Mouse (Mus musculus) forebrain, embryonic 11.5 days (tissue): ENCODE measurements at regions not wholly inside any gene's neighbourhood (a gene's known extent, or its start where the extent isn't known, plus 50 kb on each side); places are given as distances from the start of the nearest gene placed in this dataset.

ENCODE experiments used
- ATAC-seq: fragments of 200-750 bp; cut with Nextera tagmentation; replicated peaks from 2 replicates; pipeline ENCODE4 v1.8.0; 2017; ENCODE audit warnings: moderate TSS enrichment; ENCODE audit not compliant: low FRiP score
- DNase-seq: peaks from one replicate; pipeline ENCODE4 v3.0.0-alpha.2; 2017; ENCODE audit warnings: low spot score
- H3K27ac ChIP-seq: fragments of 300-500 bp; sonication (generic); 2 replicates; pipeline ENCODE4 v1.5.1; 2014; ENCODE audit warnings: low read depth, low read length
- H3K27me3 ChIP-seq: fragments of 300-500 bp; sonication (generic); 2 replicates; pipeline ENCODE4 v1.6.1; 2014; ENCODE audit warnings: mild to moderate bottlenecking, low read length, mixed read lengths; ENCODE audit not compliant: control insufficient read depth, insufficient read depth
- H3K36me3 ChIP-seq: fragments of 300-500 bp; sonication (generic); 2 replicates; pipeline ENCODE4 v1.6.1; 2014; ENCODE audit warnings: mild to moderate bottlenecking, low read length, moderate library complexity, mixed read lengths; ENCODE audit not compliant: control insufficient read depth, insufficient read depth
- H3K4me1 ChIP-seq: fragments of 300-500 bp; sonication (generic); replicated peaks from 2 replicates; pipeline ENCODE4 v1.6.1; 2014; ENCODE audit warnings: low read length, mixed read lengths; ENCODE audit not compliant: control insufficient read depth, insufficient read depth
- H3K4me2 ChIP-seq: fragments of 300-500 bp; sonication (generic); 2 replicates; pipeline ENCODE4 v1.6.1; 2014; ENCODE audit warnings: low read depth, mild to moderate bottlenecking, low read length, moderate library complexity, mixed read lengths; ENCODE audit not compliant: severe bottlenecking
- H3K4me3 ChIP-seq: fragments of 300-500 bp; sonication (generic); 2 replicates; pipeline ENCODE4 v1.5.1; 2014; ENCODE audit warnings: low read depth, low read length
- H3K9ac ChIP-seq: fragments of 300-500 bp; sonication (generic); 2 replicates; pipeline ENCODE4 v1.6.1; 2014; ENCODE audit warnings: low read length
- H3K9me3 ChIP-seq: fragments of 300-500 bp; sonication (generic); 2 replicates; pipeline ENCODE4 v1.6.1; 2016; ENCODE audit warnings: low read length, mixed read lengths; ENCODE audit not compliant: control insufficient read depth
- WGBS: fragments of 180-500 bp; shearing (Covaris S2); extraction: QIAGEN DNeasy Blood & Tissue Kit; methylation state at CpG from one replicate; pipeline ENCODE4 v1.1.7; 2014; 5-methylcytosine and 5-hydroxymethylcytosine counted together

DNA sequence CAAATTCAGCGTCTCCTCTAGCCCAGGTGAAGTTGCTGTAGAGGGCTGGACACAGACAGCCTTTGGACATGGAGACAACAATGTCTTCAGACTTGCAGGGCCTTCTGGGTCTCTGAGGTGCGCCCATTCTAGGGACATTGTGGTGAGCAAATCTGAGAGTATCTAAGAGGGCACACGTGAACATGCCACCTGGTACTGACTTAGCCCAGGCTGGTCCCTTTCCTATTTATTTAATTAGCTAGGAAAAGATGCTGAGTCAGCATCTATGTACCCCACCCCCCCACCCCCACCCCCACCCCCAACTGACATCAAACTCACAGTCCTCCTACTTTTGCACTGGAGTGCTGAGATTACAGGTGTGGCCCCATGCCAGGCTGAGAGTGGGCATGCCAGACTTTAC is 81.7 kb upstream of the Pcbd1 start:
- Histone ChIP-seq H3K9me3 (no peaks in the 10 kb centered on the region), H3K4me2 (no peak overlapping the region), H3K9ac (no peak overlapping the region), H3K36me3 (no peaks in the 10 kb centered on the region), H3K4me1 (no peaks in the 10 kb centered on the region), H3K27ac (no peak overlapping the region), H3K27me3 (no peaks in the 10 kb centered on the region), H3K4me3 (no peak overlapping the region)
- WGBS = 94% methylated on average over 3 of the region's 3 CpGs
- ATAC-seq = no peak
- no peak for DNase-seq

DNA sequence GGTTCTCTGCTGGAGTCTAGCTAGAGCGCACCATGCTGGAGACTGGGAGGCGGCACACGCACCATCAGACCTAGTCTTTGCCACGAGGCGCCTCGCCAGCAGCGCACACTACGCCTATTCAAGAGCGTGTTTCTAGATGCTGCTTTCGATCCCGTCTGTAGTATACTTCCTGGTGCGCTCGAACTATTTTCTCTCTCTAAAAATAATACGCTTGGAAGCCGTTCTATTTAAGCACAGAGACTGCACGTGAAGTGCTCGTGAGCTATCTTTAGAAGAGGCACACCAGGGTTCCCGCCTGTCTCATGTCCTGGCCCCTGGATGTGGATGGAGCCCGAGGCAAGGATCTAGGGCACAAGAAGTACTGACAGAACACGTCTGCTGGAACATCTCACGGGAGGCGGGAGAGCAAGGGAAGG is 87.4 kb upstream of the Pcbd1 start:
- no peak overlapping the region for H3K4me3 ChIP-seq
- no peak overlapping the region for H3K27ac ChIP-seq
- H3K36me3 ChIP-seq = no peaks in the 10 kb centered on the region
- no peak overlapping the region for H3K9ac ChIP-seq
- no peak for ATAC-seq
- H3K4me1 ChIP-seq = no peaks in the 10 kb centered on the region
- no peaks in the 10 kb centered on the region for H3K9me3 ChIP-seq
- no peak overlapping the region for H3K4me2 ChIP-seq
- 93% methylated on average over 22 of the region's 22 CpGs for WGBS
- no peak for DNase-seq
- H3K27me3 ChIP-seq = no peaks in the 10 kb centered on the region

DNA sequence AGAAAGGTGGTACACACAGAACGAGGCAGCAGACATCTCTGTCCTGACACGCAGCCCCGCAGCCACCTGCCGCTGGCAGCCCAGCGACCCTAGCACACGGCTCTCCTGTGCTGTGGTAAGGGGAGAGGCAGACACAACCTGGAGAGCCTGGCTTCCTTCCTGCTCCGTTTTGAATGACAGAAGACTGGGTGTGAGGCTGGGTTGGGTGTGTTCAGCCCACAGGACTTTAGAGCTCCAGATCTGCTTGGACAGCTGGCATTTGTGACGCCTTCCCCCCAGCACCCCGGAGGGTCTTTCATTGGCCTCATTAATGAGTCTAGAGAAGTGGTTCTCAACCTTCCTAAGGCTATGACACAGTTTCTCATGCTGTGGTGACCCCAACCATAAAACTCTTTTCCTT is 91.7 kb upstream of the Pcbd1 start:
- Histone ChIP-seq H3K4me3 (no peak overlapping the region), H3K4me1 (no peaks in the 10 kb centered on the region), H3K4me2 (no peak overlapping the region), H3K36me3 (no peaks in the 10 kb centered on the region), H3K9ac (no peak overlapping the region), H3K9me3 (no peaks in the 10 kb centered on the region), H3K27ac (no peak overlapping the region), H3K27me3 (no peaks in the 10 kb centered on the region)
- DNase-seq = no peak
- no peak for ATAC-seq
- WGBS = 80% methylated on average over 9 of the region's 9 CpGs

DNA sequence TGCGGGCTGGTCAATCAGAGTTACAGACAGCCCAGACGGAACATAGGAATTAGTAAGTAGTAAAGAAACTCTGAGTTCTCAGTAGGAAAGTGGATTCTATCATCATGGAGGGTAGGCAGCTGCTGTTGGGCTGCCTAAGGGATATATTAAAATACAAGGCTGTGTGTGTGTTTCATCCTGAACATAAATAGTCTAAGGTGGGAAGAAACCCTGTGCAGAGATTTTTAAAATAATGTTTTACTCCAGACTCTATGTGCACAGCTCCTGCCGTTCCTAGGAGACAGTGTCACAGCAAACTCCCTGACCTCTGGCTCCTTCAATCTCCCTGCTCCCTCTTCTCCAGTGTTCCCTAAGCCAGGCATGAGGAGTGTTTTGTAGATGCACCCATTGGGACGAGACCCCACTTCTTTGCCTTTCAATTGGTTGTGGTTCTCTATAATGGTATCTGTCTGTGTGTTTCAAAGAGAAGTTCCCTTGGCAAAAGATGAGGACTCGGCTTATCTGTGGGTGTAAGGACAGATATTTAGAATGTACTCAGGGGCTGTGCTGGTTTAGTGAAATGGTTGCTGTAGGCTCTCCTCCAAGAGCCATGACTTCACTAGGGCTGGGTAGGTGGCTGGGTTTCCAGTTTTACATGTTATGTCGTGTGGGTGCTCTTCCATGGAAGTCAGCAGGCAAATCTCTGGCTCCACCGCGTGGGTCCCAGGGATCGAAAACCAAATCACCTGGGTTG is 93.1 kb upstream of the Pcbd1 start:
- ATAC-seq = no peak
- WGBS = 90% methylated on average over 9 of the region's 9 CpGs
- H3K27me3 ChIP-seq = no peaks in the 10 kb centered on the region

DNA sequence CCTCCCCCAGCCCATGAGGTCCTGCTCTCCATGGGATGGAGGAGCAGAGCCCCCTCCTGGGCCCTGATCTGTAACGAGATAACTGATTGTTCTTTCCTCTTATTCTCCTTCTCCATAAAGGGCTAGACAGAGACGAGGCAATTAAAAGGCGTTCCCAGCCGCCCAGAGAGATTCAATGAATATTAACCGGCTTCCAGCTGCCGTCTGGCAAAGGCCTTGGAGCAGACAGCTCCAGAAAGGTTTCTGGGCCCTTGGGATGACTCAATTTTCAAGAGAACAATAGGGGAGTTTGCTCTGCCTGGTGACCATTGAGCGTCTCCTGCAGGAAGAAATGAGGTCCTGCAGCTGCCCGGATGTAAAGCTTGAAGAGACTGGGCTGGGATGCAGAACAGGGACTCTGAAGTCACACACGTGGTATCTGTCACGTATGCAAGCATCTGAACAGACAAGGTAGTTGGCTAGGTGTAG is 104.0 kb upstream of the Pcbd1 start:
- no peak overlapping the region for H3K9ac ChIP-seq
- no peak overlapping the region for H3K4me2 ChIP-seq
- no peaks in the 10 kb centered on the region for H3K4me1 ChIP-seq
- H3K9me3 ChIP-seq = no peaks in the 10 kb centered on the region
- 7% methylated on average over 10 of the region's 10 CpGs for WGBS
- DNase-seq = peak; percentile 69
- H3K27ac ChIP-seq = no peak overlapping the region
- peak; percentile 71 for ATAC-seq
- no peaks in the 10 kb centered on the region for H3K36me3 ChIP-seq
- no peaks in the 10 kb centered on the region for H3K27me3 ChIP-seq
- H3K4me3 ChIP-seq = no peak overlapping the region

More for the DNA sequence above, 93.1 kb upstream of the Pcbd1 start:
- DNase-seq = no peak
- H3K27ac ChIP-seq = no peak overlapping the region
- H3K4me1 ChIP-seq = no peaks in the 10 kb centered on the region
- H3K9me3 ChIP-seq = no peaks in the 10 kb centered on the region
- H3K9ac ChIP-seq = no peak overlapping the region
- H3K36me3 ChIP-seq = no peaks in the 10 kb centered on the region
- H3K4me3 ChIP-seq = no peak overlapping the region
- H3K4me2 ChIP-seq = no peak overlapping the region

DNA sequence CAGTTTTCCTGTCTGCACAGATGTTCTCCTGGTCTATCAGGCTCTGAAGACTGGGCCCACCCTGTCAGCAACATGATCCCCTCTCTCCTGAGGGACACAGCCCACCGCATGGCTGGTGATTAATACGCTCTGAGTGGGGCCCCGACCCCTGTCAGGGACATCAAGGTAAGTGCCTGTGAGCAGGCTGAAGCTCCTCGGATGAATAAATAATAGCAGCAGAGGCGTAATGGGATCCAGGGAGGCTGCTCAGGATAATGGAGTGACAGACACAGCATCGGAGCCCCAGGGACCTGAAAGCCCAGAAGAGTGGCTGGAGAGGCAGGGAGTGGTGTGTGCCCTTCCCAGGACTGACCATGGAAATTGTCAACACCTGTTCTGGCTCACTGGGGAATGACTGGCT is 107.4 kb upstream of the Pcbd1 start:
- ATAC-seq = no peak
- Histone ChIP-seq H3K27me3 (no peaks in the 10 kb centered on the region), H3K4me1 (peaks cover 5% of the 10 kb centered on the region; the same call in 1 of the 2 replicates), H3K4me3 (no peak overlapping the region), H3K36me3 (no peaks in the 10 kb centered on the region), H3K4me2 (no peak overlapping the region), H3K9ac (no peak overlapping the region), H3K9me3 (no peaks in the 10 kb centered on the region), H3K27ac (no peak overlapping the region)
- no peak for DNase-seq
- WGBS = 42% methylated on average over 6 of the region's 6 CpGs

DNA sequence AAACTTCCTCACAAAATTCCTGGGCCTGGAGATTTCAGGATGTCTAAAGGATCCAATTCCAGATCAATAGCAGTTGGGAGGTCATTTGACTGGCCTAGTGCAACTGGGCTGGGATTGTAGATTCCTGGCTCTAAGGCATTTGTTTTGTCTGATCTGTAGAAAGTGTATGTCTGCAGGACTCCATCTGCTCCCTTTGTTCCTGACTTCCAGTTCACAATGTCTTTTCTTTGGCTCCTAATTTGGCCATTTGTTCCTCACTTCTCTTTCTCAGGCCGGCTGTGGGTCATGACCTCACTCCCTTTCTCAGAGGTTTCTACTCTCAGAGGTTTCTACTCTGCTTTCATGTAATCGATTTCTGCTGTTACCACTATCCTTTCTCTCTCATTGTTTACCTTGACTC is 115.5 kb upstream of the Pcbd1 start:
- H3K9ac ChIP-seq = no peak overlapping the region
- DNase-seq (no peak), ATAC-seq (no peak)
- H3K4me2 ChIP-seq = no peak overlapping the region
- H3K4me1 ChIP-seq = no peaks in the 10 kb centered on the region
- 10% methylated on average over 2 of the region's 2 CpGs for WGBS
- H3K9me3 ChIP-seq = no peaks in the 10 kb centered on the region
- H3K36me3 ChIP-seq = no peaks in the 10 kb centered on the region
- H3K27me3 ChIP-seq = no peaks in the 10 kb centered on the region
- H3K27ac ChIP-seq = no peak overlapping the region
- no peak overlapping the region for H3K4me3 ChIP-seq

DNA sequence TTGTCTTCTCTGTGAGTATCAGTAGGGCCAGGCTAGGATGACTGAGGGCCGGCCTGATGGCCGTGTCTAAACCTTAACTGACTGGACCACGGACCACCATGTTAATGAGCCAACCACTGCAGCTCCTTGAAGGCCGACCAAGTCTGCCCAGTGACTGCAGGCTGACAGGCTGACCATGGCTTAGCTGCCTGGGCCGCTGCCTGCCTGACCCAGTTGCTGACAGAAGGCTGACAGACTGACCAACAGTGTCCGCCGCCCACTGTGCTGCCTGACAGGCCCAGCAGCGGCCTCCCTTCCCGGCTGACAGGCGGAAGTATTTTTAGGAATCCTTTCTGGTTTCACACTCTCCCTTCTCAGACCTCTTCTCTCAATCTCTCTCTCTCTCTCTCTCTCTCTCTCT is 124.3 kb upstream of the Pcbd1 start:
- H3K4me1 ChIP-seq = no peaks in the 10 kb centered on the region
- H3K4me2 ChIP-seq = no peak overlapping the region
- no peaks in the 10 kb centered on the region for H3K27me3 ChIP-seq
- no peaks in the 10 kb centered on the region for H3K9me3 ChIP-seq
- H3K36me3 ChIP-seq = no peaks in the 10 kb centered on the region
- DNase-seq = no peak
- no peak overlapping the region for H3K9ac ChIP-seq
- 85% methylated on average over 10 of the region's 10 CpGs for WGBS
- H3K4me3 ChIP-seq = no peak overlapping the region
- no peak overlapping the region for H3K27ac ChIP-seq
- no peak for ATAC-seq

DNA sequence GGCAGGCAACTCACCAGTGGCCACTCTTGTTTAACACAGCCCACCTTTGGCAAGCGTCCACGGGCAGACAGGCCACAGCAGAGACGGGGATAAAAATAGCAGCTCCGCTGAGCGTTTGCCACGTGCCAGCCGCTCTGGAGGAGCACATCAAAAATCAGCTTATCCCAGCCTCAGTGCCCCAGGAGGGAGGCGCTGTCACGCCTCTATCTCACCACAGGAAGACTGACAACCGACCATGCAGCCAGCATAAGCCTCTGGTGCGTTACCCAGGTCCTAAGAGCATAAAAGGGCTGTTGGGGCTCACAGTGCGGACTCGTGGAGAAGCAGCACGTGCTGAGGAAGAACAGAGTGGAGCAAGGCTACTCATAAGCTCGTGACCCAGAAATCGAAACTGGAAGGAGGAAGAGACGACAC is 126.4 kb upstream of the Unc5b start:
- no peak for ATAC-seq
- no peaks in the 10 kb centered on the region for H3K9me3 ChIP-seq
- H3K4me2 ChIP-seq = no peak overlapping the region
- H3K4me3 ChIP-seq = no peak overlapping the region
- no peak overlapping the region for H3K27ac ChIP-seq
- DNase-seq = no peak
- no peaks in the 10 kb centered on the region for H3K4me1 ChIP-seq
- no peak overlapping the region for H3K9ac ChIP-seq
- no peaks in the 10 kb centered on the region for H3K27me3 ChIP-seq
- 36% methylated on average over 17 of the region's 17 CpGs for WGBS
- H3K36me3 ChIP-seq = no peaks in the 10 kb centered on the region
